Mouse (Mus musculus) 3134 (cell line): Measurements from ENCODE around the gene Mycbp2.
A peak's percentile ranks its signal among the peaks of the same experiment; 100 is the strongest.

Source experiments
- DNase-seq: peaks from one replicate; pipeline ENCODE4 v3.0.0-alpha.2; 2011; ENCODE audit warnings: low spot score; ENCODE audit not compliant: insufficient read length; ENCODE audit errors: extremely low read depth

Mycbp2 gene

GRCm38 (mm10) chr14:103346729-103347505 lies at the start of gene Mycbp2:
Gene Mycbp2, minus strand, starts transcription at chr14:103346814.
- DNase-seq = peak; percentile 91

- no peak for DNase-seq
Measured at GRCm38 (mm10) chr14:103392391-103392790, 45.8 kb upstream of the Mycbp2 start.

GRCm38 (mm10) chr14:103387431-103387830 lies 40.8 kb upstream of the Mycbp2 start:
- DNase-seq = no peak

- no peak for DNase-seq
Measured at GRCm38 (mm10) chr14:103386871-103387270, 40.3 kb upstream of the Mycbp2 start.

- no peak for DNase-seq
Measured at GRCm38 (mm10) chr14:103385084-103385610, 38.5 kb upstream of the Mycbp2 start.

- DNase-seq = no peak
Measured at GRCm38 (mm10) chr14:103378703-103379102, 32.1 kb upstream of the Mycbp2 start.

- no peak for DNase-seq
Measured at GRCm38 (mm10) chr14:103376765-103377164, 30.2 kb upstream of the Mycbp2 start.

GRCm38 (mm10) chr14:103375523-103375922 lies 28.9 kb upstream of the Mycbp2 start:
- DNase-seq = no peak

GRCm38 (mm10) chr14:103363199-103363598 lies 16.6 kb upstream of the Mycbp2 start:
- no peak for DNase-seq

GRCm38 (mm10) chr14:103356066-103356465 lies 9.5 kb upstream of the Mycbp2 start:
- no peak for DNase-seq

GRCm38 (mm10) chr14:103354396-103355352 lies 8.1 kb upstream of the Mycbp2 start:
- no peak for DNase-seq

GRCm38 (mm10) chr14:103345858-103346728 lies 521 bp downstream of the Mycbp2 start:
- peak; percentile 59 for DNase-seq

GRCm38 (mm10) chr14:103345486-103345857 lies 1.1 kb downstream of the Mycbp2 start:
- no peak for DNase-seq

- DNase-seq = no peak
Measured at GRCm38 (mm10) chr14:103345011-103345410, 1.6 kb downstream of the Mycbp2 start.

- DNase-seq = no peak
Measured at GRCm38 (mm10) chr14:103343791-103344190, 2.8 kb downstream of the Mycbp2 start.

- DNase-seq = no peak
Measured at GRCm38 (mm10) chr14:103341385-103342294, 5.0 kb downstream of the Mycbp2 start.

GRCm38 (mm10) chr14:103312926-103313325 lies 33.7 kb downstream of the Mycbp2 start:
- DNase-seq = no peak

GRCm38 (mm10) chr14:103296227-103296626 lies 50.4 kb downstream of the Mycbp2 start:
- no peak for DNase-seq

GRCm38 (mm10) chr14:103286650-103287049 lies 60.0 kb downstream of the Mycbp2 start:
- no peak for DNase-seq
